Mouse (Mus musculus) left cerebral cortex, postnatal 14 days (tissue): ENCODE measurements around the gene Zfp879. TPM values are rescaled to one million over a fixed set of nuclear protein-coding genes. Genes with fewer than 3 reads are reported as not detected.

ENCODE experiments used
- DNase-seq, 2 experiments: peaks; one replicate each; pipeline ENCODE4 v3.0.0; 2021 to 2022; ENCODE audit warnings: low spot score in 2 of 2, mixed read lengths in 1 of 2
- intact Hi-C: fragments of 180-260 bp; cut with DNase I; formaldehyde crosslinking; loops from one replicate; pipeline ENCODE4 v1.15.1; 2025
- total RNA-seq, 2 experiments: library from RNA; stranded (reverse); gene quantifications; 2 replicates each; pipeline ENCODE4 v1.2.3; 2021

Gene Zfp879
- total RNA-seq, 2 experiments from 2014 or later: 3.2 to 3.5 TPM

- intact Hi-C loops: no loop called here
- no peak for DNase-seq
These were observed 43.7 kb downstream of the Zfp879 start for GRCm38 (mm10) chr11:50797674-50798073.

Other genes with a start within 250 kb of the Zfp879 start
- 10 to 100 TPM; 12.3 to 13.2 TPM for gene Adamts2, start 239.5 kb downstream of the Zfp879 start, total RNA-seq
- gene Zfp354c, start 13.8 kb downstream of the Zfp879 start, total RNA-seq: 10 to 100 TPM; 50.3 to 55.3 TPM
- gene Grm6, start 9.1 kb upstream of the Zfp879 start, total RNA-seq: not detected
- gene Zfp454, start 46.1 kb upstream of the Zfp879 start, total RNA-seq: 1 to 10 TPM; 5.9 to 6.7 TPM
- gene Zfp2, start 74.6 kb upstream of the Zfp879 start, total RNA-seq: 10 to 100 TPM; 20.2 to 20.7 TPM
- gene Zfp354b, start 90.1 kb upstream of the Zfp879 start, total RNA-seq: 1 to 10 TPM; 3.8 to 4.0 TPM
- gene 4933414I15Rik, start 102.2 kb upstream of the Zfp879 start, total RNA-seq: not detected
- not detected for gene Prop1, start 112.2 kb upstream of the Zfp879 start, total RNA-seq
- not detected for gene Olfr1378, start 125.0 kb upstream of the Zfp879 start, total RNA-seq
- gene Olfr1377, start 140.4 kb upstream of the Zfp879 start, total RNA-seq: not detected
- not detected for gene Olfr51, start 162.0 kb upstream of the Zfp879 start, total RNA-seq
- gene Olfr54, start 172.7 kb upstream of the Zfp879 start, total RNA-seq: not detected
- not detected for gene Olfr1375, start 206.6 kb upstream of the Zfp879 start, total RNA-seq
- gene Zfp354a, start 217.7 kb upstream of the Zfp879 start, total RNA-seq: 10 to 100 TPM in 1 of 2 experiments, 1 to 10 TPM in 1; 7.9 to 10.6 TPM